Mouse (Mus musculus) liver, postnatal 0 days (tissue): ENCODE data around the gene Ahcyl1.

Source experiments
- CTCF ChIP-seq: sonication (generic); IDR thresholded peaks from 2 replicates; pipeline ENCODE4 v1.5.1; 2016; ENCODE audit warnings: antibody characterized with exemption, low read depth
- EP300 ChIP-seq: IDR thresholded peaks from 2 replicates; pipeline ENCODE4 v1.6.1; 2016; ENCODE audit warnings: antibody characterized with exemption, low read depth, mild to moderate bottlenecking

DNA sequence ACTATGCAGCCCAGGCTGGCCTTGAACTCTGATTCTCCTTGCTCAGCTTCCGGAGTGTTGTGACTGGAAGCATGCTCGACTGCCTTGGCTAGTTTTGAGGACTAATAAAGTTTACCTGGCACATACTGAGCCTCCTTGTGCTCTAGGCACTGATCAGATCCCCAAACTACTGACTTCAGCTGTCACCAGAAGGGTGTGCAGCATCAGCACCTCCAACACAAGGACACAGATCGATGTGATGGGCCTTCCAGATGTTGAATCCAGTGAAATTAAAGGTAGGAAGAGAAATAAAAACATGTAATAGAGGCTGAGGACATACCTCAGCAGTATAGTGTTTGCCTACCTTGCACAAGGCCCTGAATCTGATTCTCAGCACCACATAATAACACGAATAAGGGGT, 66.9 kb downstream of the Ahcyl1 start:
- no peak for TF ChIP-seq CTCF
- no peak for TF ChIP-seq EP300
